Mouse (Mus musculus) forebrain, embryonic 11.5 days (tissue): Measurements from ENCODE around the gene Mylk4. TPM values are rescaled to one million over a fixed set of nuclear protein-coding genes. Genes with fewer than 3 reads are reported as not detected.

ENCODE experiments used
- ATAC-seq: fragments of 200-750 bp; cut with Nextera tagmentation; replicated peaks from 2 replicates; pipeline ENCODE4 v1.8.0; 2017; ENCODE audit warnings: moderate TSS enrichment; ENCODE audit not compliant: low FRiP score
- DNase-seq: peaks from one replicate; pipeline ENCODE4 v3.0.0-alpha.2; 2017; ENCODE audit warnings: low spot score
- H3K27ac ChIP-seq: fragments of 300-500 bp; sonication (generic); 2 replicates; pipeline ENCODE4 v1.5.1; 2014; ENCODE audit warnings: low read depth, low read length
- H3K27me3 ChIP-seq: fragments of 300-500 bp; sonication (generic); 2 replicates; pipeline ENCODE4 v1.6.1; 2014; ENCODE audit warnings: mild to moderate bottlenecking, low read length, mixed read lengths; ENCODE audit not compliant: control insufficient read depth, insufficient read depth
- H3K36me3 ChIP-seq: fragments of 300-500 bp; sonication (generic); 2 replicates; pipeline ENCODE4 v1.6.1; 2014; ENCODE audit warnings: mild to moderate bottlenecking, low read length, moderate library complexity, mixed read lengths; ENCODE audit not compliant: control insufficient read depth, insufficient read depth
- H3K4me1 ChIP-seq: fragments of 300-500 bp; sonication (generic); replicated peaks from 2 replicates; pipeline ENCODE4 v1.6.1; 2014; ENCODE audit warnings: low read length, mixed read lengths; ENCODE audit not compliant: control insufficient read depth, insufficient read depth
- H3K4me2 ChIP-seq: fragments of 300-500 bp; sonication (generic); 2 replicates; pipeline ENCODE4 v1.6.1; 2014; ENCODE audit warnings: low read depth, mild to moderate bottlenecking, low read length, moderate library complexity, mixed read lengths; ENCODE audit not compliant: severe bottlenecking
- H3K4me3 ChIP-seq: fragments of 300-500 bp; sonication (generic); 2 replicates; pipeline ENCODE4 v1.5.1; 2014; ENCODE audit warnings: low read depth, low read length
- H3K9ac ChIP-seq: fragments of 300-500 bp; sonication (generic); 2 replicates; pipeline ENCODE4 v1.6.1; 2014; ENCODE audit warnings: low read length
- H3K9me3 ChIP-seq: fragments of 300-500 bp; sonication (generic); 2 replicates; pipeline ENCODE4 v1.6.1; 2016; ENCODE audit warnings: low read length, mixed read lengths; ENCODE audit not compliant: control insufficient read depth
- WGBS: fragments of 180-500 bp; shearing (Covaris S2); extraction: QIAGEN DNeasy Blood & Tissue Kit; methylation state at CpG from one replicate; pipeline ENCODE4 v1.1.7; 2014; 5-methylcytosine and 5-hydroxymethylcytosine counted together
- polyA plus RNA-seq: library from polyadenylated mRNA; unstranded; fragments of >200 nt; fragmentation: Nextera tagmentation; extraction: Ambion mirVana; gene quantifications from 2 replicates; pipeline ENCODE4 v1.2.1, GENCODE M21; 2014

The Mylk4 gene
- polyA plus RNA-seq, 1 experiment from 2014 or later = 0.11 TPM

- no peak for ATAC-seq
- H3K4me1 ChIP-seq = no peaks in the 10 kb centered on the region
- no peak overlapping the region for H3K27ac ChIP-seq
- H3K4me2 ChIP-seq = no peak overlapping the region
- no peak overlapping the region for H3K4me3 ChIP-seq
- DNase-seq = no peak
- H3K9ac ChIP-seq = no peak overlapping the region
- WGBS = 79% methylated on average over 2 of the region's 2 CpGs
- H3K36me3 ChIP-seq = no peaks in the 10 kb centered on the region
- no peaks in the 10 kb centered on the region for H3K9me3 ChIP-seq
- no peaks in the 10 kb centered on the region for H3K27me3 ChIP-seq
Observed at GRCm38 (mm10) chr13:32760795-32761194, 23.0 kb downstream of the Mylk4 start.

- ATAC-seq (0 out of 2 replicates have a peak, but pooled peaks have one; percentile 39), DNase-seq (no peak)
- Histone ChIP-seq H3K36me3 (no peaks in the 10 kb centered on the region), H3K27me3 (no peaks in the 10 kb centered on the region), H3K27ac (no peak overlapping the region), H3K4me3 (no peak overlapping the region), H3K9me3 (no peaks in the 10 kb centered on the region), H3K9ac (no peak overlapping the region), H3K4me2 (no peak overlapping the region), H3K4me1 (no peaks in the 10 kb centered on the region)
- 15% methylated on average over 4 of the region's 4 CpGs for WGBS
Observed at GRCm38 (mm10) chr13:32759036-32759435, 24.7 kb downstream of the Mylk4 start.

- WGBS = 82% methylated on average over 4 of the region's 4 CpGs
- ATAC-seq = no peak
- no peaks in the 10 kb centered on the region for H3K9me3 ChIP-seq
- no peak overlapping the region for H3K4me2 ChIP-seq
- no peaks in the 10 kb centered on the region for H3K27me3 ChIP-seq
- no peak for DNase-seq
- no peak overlapping the region for H3K9ac ChIP-seq
- H3K4me3 ChIP-seq = no peak overlapping the region
- H3K4me1 ChIP-seq = no peaks in the 10 kb centered on the region
- H3K36me3 ChIP-seq = no peaks in the 10 kb centered on the region
- H3K27ac ChIP-seq = no peak overlapping the region
Observed at GRCm38 (mm10) chr13:32752066-32752657, 31.6 kb downstream of the Mylk4 start.

GRCm38 (mm10) chr13:32750507-32750906, 33.2 kb downstream of the Mylk4 start:
- H3K36me3 ChIP-seq = no peaks in the 10 kb centered on the region
- no peak overlapping the region for H3K9ac ChIP-seq
- H3K27ac ChIP-seq = no peak overlapping the region
- H3K4me3 ChIP-seq = no peak overlapping the region
- no peak overlapping the region for H3K4me2 ChIP-seq
- ATAC-seq = no peak
- H3K9me3 ChIP-seq = no peaks in the 10 kb centered on the region
- no peaks in the 10 kb centered on the region for H3K27me3 ChIP-seq
- DNase-seq = no peak
- H3K4me1 ChIP-seq = no peaks in the 10 kb centered on the region
- 93% methylated on average over 1 of the region's 1 CpGs for WGBS

- H3K27me3 ChIP-seq = no peaks in the 10 kb centered on the region
- DNase-seq = no peak
Observed at GRCm38 (mm10) chr13:32748421-32748820, 35.3 kb downstream of the Mylk4 start.

GRCm38 (mm10) chr13:32741161-32741560, 42.6 kb downstream of the Mylk4 start:
- H3K4me2 ChIP-seq = no peak overlapping the region
- ATAC-seq = no peak
- WGBS = 79% methylated on average over 7 of the region's 7 CpGs
- no peak overlapping the region for H3K27ac ChIP-seq
- DNase-seq = no peak
- no peak overlapping the region for H3K9ac ChIP-seq
- no peaks in the 10 kb centered on the region for H3K36me3 ChIP-seq
- no peaks in the 10 kb centered on the region for H3K27me3 ChIP-seq
- no peak overlapping the region for H3K4me3 ChIP-seq
- no peaks in the 10 kb centered on the region for H3K4me1 ChIP-seq
- H3K9me3 ChIP-seq = no peaks in the 10 kb centered on the region

More at GRCm38 (mm10) chr13:32748421-32748820, 35.3 kb downstream of the Mylk4 start:
- H3K4me2 ChIP-seq = no peak overlapping the region
- WGBS = 54% methylated on average over 2 of the region's 2 CpGs
- H3K9ac ChIP-seq = no peak overlapping the region
- no peaks in the 10 kb centered on the region for H3K9me3 ChIP-seq
- H3K27ac ChIP-seq = no peak overlapping the region
- H3K36me3 ChIP-seq = no peaks in the 10 kb centered on the region
- no peak overlapping the region for H3K4me3 ChIP-seq
- no peak for ATAC-seq
- no peaks in the 10 kb centered on the region for H3K4me1 ChIP-seq

- Histone ChIP-seq H3K27me3 (no peaks in the 10 kb centered on the region), H3K36me3 (no peaks in the 10 kb centered on the region), H3K4me1 (no peaks in the 10 kb centered on the region), H3K27ac (no peak overlapping the region), H3K9ac (no peak overlapping the region), H3K4me3 (no peak overlapping the region), H3K9me3 (no peaks in the 10 kb centered on the region), H3K4me2 (no peak overlapping the region)
- DNase-seq (no peak), ATAC-seq (no peak)
Observed at GRCm38 (mm10) chr13:32731283-32731682, 52.5 kb downstream of the Mylk4 start.

- WGBS = 91% methylated on average over 5 of the region's 5 CpGs
- no peak overlapping the region for H3K9ac ChIP-seq
- no peaks in the 10 kb centered on the region for H3K36me3 ChIP-seq
- DNase-seq (no peak), ATAC-seq (no peak)
- H3K9me3 ChIP-seq = no peaks in the 10 kb centered on the region
- no peak overlapping the region for H3K27ac ChIP-seq
- no peaks in the 10 kb centered on the region for H3K4me1 ChIP-seq
- no peaks in the 10 kb centered on the region for H3K27me3 ChIP-seq
- H3K4me2 ChIP-seq = no peak overlapping the region
- H3K4me3 ChIP-seq = no peak overlapping the region
Observed at GRCm38 (mm10) chr13:32724606-32725005, 59.1 kb downstream of the Mylk4 start.

- ATAC-seq = no peak
- Histone ChIP-seq H3K4me3 (no peak overlapping the region), H3K9me3 (no peaks in the 10 kb centered on the region), H3K36me3 (no peaks in the 10 kb centered on the region), H3K4me2 (no peak overlapping the region), H3K27ac (no peak overlapping the region), H3K4me1 (no peaks in the 10 kb centered on the region), H3K27me3 (no peaks in the 10 kb centered on the region), H3K9ac (no peak overlapping the region)
- no peak for DNase-seq
- WGBS = 92% methylated on average over 4 of the region's 4 CpGs
Observed at GRCm38 (mm10) chr13:32721717-32722116, 62.0 kb downstream of the Mylk4 start.
